Mouse (Mus musculus): ENCODE measurements around the gene Cmtm8.

Cmtm8 gene

GRCm38 (mm10) chr9:114787134-114787533, 56.8 kb downstream of the Cmtm8 start:
- no peak for DNase-seq (ENCODE audit: low read depth)

DNA sequence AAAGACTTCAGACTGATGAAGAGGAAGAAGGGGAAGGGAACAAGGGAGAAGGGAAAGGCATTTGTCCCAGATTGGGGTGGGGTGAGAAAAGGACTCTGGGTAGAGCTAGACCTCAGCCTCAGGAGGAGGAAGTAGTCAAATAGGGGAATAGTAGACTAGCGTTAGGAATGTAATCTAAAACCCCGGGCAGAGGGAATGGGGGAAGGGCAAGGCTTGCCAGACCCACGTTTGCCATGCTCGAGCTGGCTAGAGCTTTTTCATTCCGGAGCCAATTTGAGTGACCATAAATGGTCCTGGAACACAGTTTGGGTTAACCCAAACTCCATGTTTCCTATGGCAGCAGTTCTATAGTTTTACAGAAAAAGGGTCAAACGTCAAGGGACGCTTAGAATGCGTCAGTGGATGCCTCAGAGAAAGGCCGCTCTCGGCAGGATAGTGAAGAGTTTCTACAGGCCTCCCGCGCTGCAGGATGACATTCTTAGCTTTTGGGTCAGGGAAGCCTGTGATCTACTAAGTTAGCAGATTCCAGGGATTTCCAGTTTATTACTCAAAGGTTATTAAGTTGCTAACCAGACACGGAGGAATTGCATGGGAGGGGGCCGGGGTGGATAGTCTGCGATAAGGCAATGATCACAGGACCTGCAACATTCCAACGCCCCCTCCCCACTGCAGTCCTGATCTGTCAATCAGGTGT, 58.4 kb downstream of the Cmtm8 start:
- DNase-seq (ENCODE audit: low read depth): no peak

GRCm38 (mm10) chr9:114781526-114782212, 62.3 kb downstream of the Cmtm8 start, which contains the start of gene Cmtm7:
TSS of gene Cmtm7 (minus strand) at chr9:114781856.
- no peak for DNase-seq (ENCODE audit: low read depth)

GRCm38 (mm10) chr9:114780746-114781525, 63.0 kb downstream of the Cmtm8 start:
- DNase-seq (ENCODE audit: low read depth): no peak

GRCm38 (mm10) chr9:114779984-114780745, 63.8 kb downstream of the Cmtm8 start:
- DNase-seq (ENCODE audit: low read depth): no peak

DNA sequence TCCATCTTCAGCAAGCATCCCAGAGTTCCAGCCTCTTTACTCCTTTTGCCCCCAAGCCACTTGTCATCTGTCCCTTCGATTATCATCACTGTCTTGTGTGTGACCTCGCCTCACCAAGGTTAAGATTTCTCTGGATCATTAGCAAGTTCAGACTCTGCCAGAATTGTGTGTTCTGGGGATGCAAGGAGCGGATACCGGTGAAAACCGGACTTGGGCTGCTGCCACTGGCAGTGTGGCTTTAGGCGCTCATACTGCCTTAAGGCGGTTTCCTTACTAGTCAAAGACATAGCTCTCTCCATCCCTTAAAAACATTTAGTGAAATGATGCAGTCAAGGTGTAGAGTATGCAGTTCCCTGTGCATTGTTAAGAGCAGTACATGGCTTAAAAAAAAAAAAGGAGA, 65.1 kb downstream of the Cmtm8 start:
- no peak for DNase-seq (ENCODE audit: low read depth)

DNA sequence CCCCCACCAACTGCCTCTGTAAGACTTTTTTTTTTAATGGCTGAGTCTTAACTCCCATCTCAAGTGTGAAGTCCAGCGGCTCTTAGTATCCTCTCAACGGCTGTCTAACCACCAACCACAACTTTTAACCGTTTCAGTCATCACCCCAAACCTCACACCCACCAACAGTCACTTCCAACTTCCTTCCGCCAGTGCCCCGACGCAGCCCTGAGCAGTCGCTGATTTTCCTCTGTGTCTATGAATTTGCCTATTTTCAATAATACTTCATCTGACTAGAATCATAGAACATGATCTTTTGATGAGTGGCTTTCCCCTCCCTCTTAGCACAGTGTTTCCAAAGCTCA, 65.9 kb downstream of the Cmtm8 start:
- no peak for DNase-seq (ENCODE audit: low read depth)

GRCm38 (mm10) chr9:114777178-114778046, 66.5 kb downstream of the Cmtm8 start:
- no peak for DNase-seq (ENCODE audit: low read depth)

DNA sequence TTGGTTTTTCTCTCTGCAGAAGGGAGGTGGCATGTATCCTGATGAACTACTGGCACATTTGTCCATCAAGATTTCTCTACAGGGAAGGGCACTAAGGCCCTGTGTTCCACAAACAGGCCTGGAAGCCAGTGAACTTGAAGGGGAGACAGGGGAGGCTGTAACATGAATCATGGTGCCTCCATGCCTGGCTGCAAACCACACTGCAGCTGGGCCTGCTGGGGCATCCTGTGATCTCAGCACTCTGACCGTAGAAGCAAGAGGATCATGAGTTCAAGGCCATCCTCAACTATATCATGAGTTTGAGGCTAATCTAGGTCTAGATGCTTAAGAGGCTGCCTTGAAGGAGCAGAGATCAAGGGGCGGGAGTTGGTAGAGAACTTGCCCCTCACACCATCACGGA, 67.6 kb downstream of the Cmtm8 start:
- no peak for DNase-seq (ENCODE audit: low read depth)

DNA sequence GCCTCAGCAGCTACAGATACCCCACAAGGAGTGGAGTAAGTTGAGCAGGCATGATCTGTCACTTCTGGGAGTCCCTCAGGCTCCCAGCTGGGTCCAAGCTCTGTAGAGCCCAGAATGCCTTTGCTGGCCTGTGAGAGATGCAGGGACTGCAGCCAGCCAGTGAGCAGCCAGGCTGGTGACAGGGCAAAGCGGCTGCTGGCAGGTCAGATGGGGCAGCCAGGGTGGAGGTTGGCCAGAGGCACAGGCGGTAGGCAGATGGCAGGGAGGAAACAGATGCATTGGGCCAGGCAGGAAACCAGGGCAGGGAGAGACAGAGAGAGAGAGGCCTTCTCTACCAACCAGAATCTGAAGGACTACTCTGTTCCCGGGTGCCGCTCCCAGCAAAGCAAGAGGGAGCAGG, 68.7 kb downstream of the Cmtm8 start:
- no peak for DNase-seq (ENCODE audit: low read depth)

DNA sequence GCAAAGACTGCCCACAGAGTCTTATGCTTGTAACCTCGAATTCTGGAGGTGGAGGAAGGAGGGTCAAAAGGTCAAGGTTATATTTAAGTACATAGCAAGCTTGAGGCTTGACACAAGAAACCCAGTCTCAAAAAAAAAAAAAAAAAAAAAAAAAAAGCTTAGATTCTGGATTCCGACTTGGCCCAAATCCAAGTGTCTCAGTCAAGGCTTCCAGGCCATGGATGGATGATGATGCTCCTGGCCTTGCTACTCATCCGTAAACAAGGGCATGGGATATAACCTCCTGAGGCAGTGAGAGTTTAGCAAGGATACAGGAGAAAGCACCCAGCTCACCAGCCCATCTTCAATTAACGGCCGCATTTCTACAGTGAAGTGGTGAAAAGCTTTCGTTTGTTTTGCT, 69.3 kb downstream of the Cmtm8 start:
- DNase-seq (ENCODE audit: low read depth): no peak

DNA sequence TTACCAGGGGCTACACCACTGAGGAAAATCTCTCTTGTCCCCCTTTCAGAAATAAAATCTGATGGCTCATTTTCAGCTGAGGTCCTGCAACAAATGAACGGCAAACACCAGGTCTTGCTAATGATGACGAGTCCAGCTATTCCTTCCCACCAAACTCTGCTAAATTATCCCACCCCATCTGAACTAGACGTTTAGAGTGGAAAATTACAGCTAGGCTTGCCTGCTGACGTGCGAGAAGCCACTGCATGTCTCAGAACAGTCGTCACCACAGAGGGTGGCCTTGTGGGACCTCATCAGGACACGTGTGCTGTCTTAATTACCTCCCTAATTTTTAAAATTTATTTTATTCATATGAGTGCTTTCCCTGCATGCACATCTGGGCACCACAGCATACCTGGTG, 72.4 kb downstream of the Cmtm8 start:
- DNase-seq (ENCODE audit: low read depth): no peak

- no peak for DNase-seq (ENCODE audit: low read depth)
Measured at GRCm38 (mm10) chr9:114770224-114770623, 73.7 kb downstream of the Cmtm8 start.

- DNase-seq (ENCODE audit: low read depth): no peak
Measured at GRCm38 (mm10) chr9:114768066-114768465, 75.9 kb downstream of the Cmtm8 start.

GRCm38 (mm10) chr9:114767507-114767906, 76.4 kb downstream of the Cmtm8 start:
- DNase-seq (ENCODE audit: low read depth): no peak

- DNase-seq (ENCODE audit: low read depth): no peak
Measured at GRCm38 (mm10) chr9:114767030-114767429, 76.9 kb downstream of the Cmtm8 start.

DNA sequence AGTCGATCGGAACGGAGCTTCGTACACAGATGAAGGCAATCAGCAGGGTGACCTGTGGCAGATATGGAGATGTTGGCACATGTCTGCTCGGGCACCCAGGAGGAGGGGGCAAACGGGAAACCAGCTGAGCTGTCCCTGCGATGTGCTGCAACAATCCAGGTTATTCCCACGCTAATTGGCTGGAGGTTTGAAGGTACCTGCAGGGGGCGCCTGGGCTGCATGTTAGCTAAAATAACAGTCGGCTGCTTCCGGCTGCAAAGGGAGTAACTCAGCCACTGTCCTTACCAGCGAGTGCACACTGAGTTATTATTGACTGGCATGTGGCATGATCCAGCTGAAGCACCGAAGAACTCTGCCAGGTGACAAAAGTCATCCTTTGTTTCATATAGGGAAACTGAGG, 80.6 kb downstream of the Cmtm8 start:
- DNase-seq (ENCODE audit: low read depth): no peak

DNA sequence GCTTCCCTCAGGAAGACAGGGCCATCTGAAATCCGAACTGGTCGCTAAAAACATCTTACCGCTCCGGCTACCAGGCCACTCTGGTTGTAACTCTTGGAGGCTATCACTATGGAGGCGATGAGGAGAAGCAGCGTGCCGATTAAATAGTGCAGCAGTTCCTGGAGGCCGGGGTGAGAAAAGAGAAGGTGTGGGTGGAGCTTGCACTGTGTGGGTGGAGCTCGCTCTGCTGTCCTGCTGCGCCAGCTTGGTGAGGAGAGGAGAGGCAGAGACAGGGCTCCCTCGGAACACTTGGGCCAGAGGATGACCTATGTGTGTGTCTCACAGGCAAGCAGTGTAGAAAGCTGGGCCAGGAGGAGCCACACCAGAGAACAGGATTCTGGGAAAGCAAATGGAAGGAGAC, 82.1 kb downstream of the Cmtm8 start:
- no peak for DNase-seq (ENCODE audit: low read depth)

DNA sequence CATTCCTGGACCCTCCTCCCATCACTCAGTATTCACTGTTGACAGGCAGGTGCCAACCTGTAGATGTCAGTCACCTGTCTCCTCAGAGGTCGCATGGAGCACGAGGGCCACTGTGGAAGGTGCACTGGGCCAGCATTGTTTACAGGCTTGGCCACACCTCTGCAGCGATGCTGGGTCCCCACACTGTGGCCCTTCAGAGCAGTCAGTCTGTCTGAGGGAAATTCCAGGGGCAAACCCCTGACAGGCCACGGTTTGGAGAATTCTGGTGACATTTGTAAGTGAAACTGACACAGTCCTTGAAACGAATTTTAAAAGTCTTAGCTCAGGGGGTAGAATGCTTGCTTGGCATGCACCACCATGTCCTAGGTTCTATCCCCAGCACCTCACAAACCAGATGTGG, 83.6 kb downstream of the Cmtm8 start:
- DNase-seq (ENCODE audit: low read depth): no peak

DNA sequence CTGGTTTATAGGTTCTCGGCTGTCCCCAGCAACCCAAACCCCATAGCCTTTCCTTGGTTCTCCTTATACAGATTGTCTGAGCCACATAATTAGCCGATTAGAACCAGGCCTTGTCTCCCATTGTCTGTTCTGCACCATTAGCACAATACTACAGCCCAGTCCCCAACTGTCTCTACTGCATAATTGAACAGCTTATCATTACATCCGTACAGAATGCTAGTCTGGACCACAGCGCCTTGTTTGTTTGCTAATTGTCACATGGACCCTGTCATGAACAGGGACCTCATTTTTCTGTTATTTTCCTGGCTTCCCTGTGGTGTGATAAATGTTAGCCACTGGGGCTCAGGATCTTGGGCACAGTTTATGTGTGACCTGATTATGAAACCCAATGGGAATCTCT, 84.1 kb downstream of the Cmtm8 start:
- DNase-seq (ENCODE audit: low read depth): no peak

- no peak for DNase-seq (ENCODE audit: low read depth)
Measured at GRCm38 (mm10) chr9:114758801-114759200, 85.2 kb downstream of the Cmtm8 start.
